Mouse (Mus musculus): ENCODE results near the gene Mybpc3. TPM values are rescaled to one million over a fixed set of nuclear protein-coding genes. Genes with fewer than 3 reads are reported as not detected.
A peak's percentile ranks its signal among the peaks of the same experiment; 100 is the strongest.

The Mybpc3 gene
- 0.30 and 0.44 TPM in 2 replicates for polyA plus RNA-seq (2015; fragmentation: Nextera tagmentation; extraction: Ambion mirVana)

DNA sequence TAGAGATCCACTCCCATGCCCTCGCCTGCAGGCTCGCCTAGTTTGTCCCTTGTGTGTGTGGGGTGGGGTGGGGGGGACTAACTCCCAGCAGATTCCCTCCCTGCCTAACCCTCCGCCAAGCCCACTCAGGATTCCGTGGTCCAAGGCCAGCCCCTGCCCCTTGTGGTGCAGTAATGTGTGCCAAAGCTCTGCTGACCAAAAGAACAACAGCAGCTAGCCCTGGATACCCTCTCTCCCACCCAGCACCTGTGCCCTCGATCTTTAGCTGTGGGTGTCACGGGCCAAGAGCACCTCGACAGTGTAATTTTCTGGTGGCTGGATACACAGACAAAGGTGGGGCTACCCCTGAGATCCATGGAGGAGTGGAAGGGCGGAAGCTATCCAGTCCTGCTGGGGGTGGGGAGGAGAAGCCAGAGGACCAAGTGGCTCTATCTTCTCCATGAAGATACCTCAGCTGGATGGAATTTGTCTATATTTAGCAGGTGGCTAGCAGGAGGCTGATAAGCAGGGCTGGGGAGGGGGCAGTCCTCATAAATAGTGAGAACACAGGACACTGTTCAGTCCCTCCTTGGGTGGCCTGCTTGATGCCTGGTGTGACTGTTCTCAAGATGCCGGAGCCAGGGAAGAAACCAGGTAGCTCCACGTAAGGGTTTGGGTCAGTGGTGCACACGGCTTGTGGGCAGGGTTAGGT, at the start of gene Mybpc3:
TSS of gene Mybpc3 (plus strand) at position 560 of the 691 bp plus-strand sequence.
- Histone ChIP-seq H3K9me3 (ENCODE audit: low read length) (no peaks in the 10 kb centered on the region), H3K4me3 (ENCODE audit: low read length) (no peak within 1 kb of the TSS), H3K27ac (ENCODE audit: low read length) (no peak within 1 kb of the TSS), H3K36me3 (ENCODE audit: insufficient read depth, low read length) (no peaks in the 10 kb centered on the region), H3K9ac (replicated peaks; ENCODE audit: low read length) (no peak within 1 kb of the TSS), H3K27me3 (ENCODE audit: insufficient read depth, low read length) (peaks cover 4% of the 10 kb centered on the region; the same call in 1 of the 2 replicates), H3K4me2 (replicated peaks; ENCODE audit: low read depth, low read length) (no peak within 1 kb of the TSS), H3K4me1 (ENCODE audit: insufficient read depth, low read length) (peaks cover 5% of the 10 kb centered on the region)
- 77% methylated on average over 11 of the region's 11 CpGs for WGBS
- ATAC-seq (ENCODE audit: low FRiP score, low TSS enrichment), result no peak

DNA sequence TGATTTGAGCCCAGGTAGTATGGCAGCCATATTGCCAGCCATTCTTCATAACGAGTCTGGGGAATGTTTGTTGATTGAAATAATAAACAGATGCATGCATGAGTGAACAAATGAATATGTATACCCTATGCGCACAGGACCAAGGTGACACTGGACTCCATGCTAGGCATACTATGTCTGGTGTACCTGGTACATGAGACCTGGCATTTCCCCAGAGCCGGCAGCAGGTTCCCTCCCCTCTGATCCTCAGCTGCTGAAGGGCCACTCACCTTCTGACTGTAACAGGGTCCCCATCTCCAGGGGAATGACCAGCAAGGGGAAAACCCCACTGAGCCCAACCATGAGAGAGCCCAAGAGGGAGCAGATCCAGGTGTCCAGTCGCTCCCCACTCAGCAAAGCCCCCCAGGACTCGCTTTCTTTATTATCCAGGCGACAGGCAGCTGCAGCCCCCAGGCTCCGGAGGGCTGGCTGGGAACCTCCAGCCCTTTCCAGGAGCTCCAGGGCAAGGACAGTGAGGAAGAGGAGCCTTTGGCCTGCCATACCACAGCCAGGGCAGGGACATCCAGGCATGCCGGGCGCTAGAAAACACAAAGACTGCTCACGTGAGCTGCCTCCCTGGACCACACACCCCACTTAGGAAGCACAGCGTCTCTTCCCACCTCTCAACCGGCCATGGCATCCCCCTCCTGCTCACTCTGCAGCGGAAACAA, 49.6 kb upstream of the Mybpc3 start:
- peaks cover 20% of the 10 kb centered on the region for H3K4me1 ChIP-seq (ENCODE audit: insufficient read depth, low read length)
- H3K4me3 ChIP-seq (ENCODE audit: low read length), result peak overlapping the region; percentile 74
- no peaks in the 10 kb centered on the region for H3K9me3 ChIP-seq (ENCODE audit: low read length)
- no peak overlapping the region for H3K27ac ChIP-seq (ENCODE audit: low read length)
- ATAC-seq (ENCODE audit: low FRiP score, low TSS enrichment), result no peak
- peaks cover 28% of the 10 kb centered on the region for H3K36me3 ChIP-seq (ENCODE audit: insufficient read depth, low read length)
- 50% methylated on average over 13 of the region's 13 CpGs for WGBS
- no peaks in the 10 kb centered on the region for H3K27me3 ChIP-seq (ENCODE audit: insufficient read depth, low read length)
- H3K4me2 ChIP-seq (replicated peaks; ENCODE audit: low read depth, low read length), result peak overlapping the region; percentile 92
- H3K9ac ChIP-seq (replicated peaks; ENCODE audit: low read length), result peak overlapping the region; percentile 81

DNA sequence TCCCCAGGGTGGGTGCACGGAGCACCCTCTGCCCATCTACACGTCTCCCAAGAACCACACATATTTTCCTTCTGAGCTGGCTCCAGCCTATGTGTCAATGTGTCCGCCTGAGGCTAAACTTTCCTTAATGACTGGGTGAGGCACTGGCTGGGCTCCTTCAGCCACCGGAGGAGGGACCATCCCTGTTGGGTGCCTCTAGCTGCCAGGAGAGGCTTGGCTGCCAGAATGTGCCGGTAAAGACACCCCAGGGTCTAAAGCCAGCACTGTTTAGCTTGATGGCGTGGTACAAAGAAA, 49.1 kb upstream of the Mybpc3 start:
- Histone ChIP-seq H3K4me1 (ENCODE audit: insufficient read depth, low read length) (peaks cover 20% of the 10 kb centered on the region), H3K4me3 (ENCODE audit: low read length) (peak overlapping the region; percentile 74), H3K9ac (replicated peaks; ENCODE audit: low read length) (peak overlapping the region; percentile 81), H3K9me3 (ENCODE audit: low read length) (no peaks in the 10 kb centered on the region), H3K4me2 (replicated peaks; ENCODE audit: low read depth, low read length) (peak overlapping the region; percentile 92), H3K36me3 (ENCODE audit: insufficient read depth, low read length) (peaks cover 23% of the 10 kb centered on the region), H3K27ac (ENCODE audit: low read length) (no peak overlapping the region), H3K27me3 (ENCODE audit: insufficient read depth, low read length) (no peaks in the 10 kb centered on the region)
- WGBS, result 48% methylated on average over 6 of the region's 6 CpGs
- no peak for ATAC-seq (ENCODE audit: low FRiP score, low TSS enrichment)

DNA sequence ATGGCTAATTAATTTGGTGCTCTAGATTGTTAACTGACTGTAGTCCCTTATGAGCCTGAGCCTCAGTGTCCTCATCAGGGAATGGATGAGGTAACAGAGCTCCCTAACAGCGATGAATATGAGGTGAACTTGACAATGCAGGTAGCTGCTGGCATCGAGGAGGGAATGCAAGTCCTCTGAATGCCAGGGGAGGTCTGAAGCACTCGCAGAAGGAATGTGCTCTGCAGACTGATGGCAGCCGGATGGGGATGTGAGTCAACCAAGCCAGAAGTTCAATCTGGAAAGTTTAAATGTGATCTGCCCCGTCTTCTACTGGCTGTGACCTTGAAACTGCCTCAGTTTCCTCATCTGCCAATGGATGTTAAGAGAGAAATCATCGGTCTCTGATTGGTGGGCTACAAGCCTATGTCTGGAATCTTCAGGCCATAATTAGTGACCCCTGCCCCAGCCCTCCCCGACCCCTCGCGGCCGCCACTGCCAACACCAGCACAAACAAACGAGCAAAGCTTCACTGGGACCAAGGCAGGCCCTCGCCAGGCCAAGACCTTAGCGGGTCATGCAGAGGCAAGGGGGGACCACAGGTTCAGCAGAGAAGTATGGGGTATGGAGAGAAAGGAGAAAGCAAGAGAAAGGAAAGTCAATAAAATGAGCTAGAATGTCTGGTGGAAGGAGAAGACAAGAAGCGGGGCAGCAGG, 48.5 kb upstream of the Mybpc3 start:
- Histone ChIP-seq H3K27me3 (ENCODE audit: insufficient read depth, low read length) (no peaks in the 10 kb centered on the region), H3K9me3 (ENCODE audit: low read length) (no peaks in the 10 kb centered on the region), H3K27ac (ENCODE audit: low read length) (peak overlapping the region; percentile 78), H3K9ac (replicated peaks; ENCODE audit: low read length) (peak overlapping the region; percentile 81), H3K36me3 (ENCODE audit: insufficient read depth, low read length) (0 out of 2 replicates have a peak, but pooled peaks cover 17% of the 10 kb centered on the region), H3K4me1 (ENCODE audit: insufficient read depth, low read length) (peaks cover 20% of the 10 kb centered on the region), H3K4me2 (replicated peaks; ENCODE audit: low read depth, low read length) (peak overlapping the region; percentile 92), H3K4me3 (ENCODE audit: low read length) (peak overlapping the region; percentile 74)
- 5% methylated on average over 14 of the region's 14 CpGs for WGBS
- ATAC-seq (ENCODE audit: low FRiP score, low TSS enrichment), result peak; percentile 4

DNA sequence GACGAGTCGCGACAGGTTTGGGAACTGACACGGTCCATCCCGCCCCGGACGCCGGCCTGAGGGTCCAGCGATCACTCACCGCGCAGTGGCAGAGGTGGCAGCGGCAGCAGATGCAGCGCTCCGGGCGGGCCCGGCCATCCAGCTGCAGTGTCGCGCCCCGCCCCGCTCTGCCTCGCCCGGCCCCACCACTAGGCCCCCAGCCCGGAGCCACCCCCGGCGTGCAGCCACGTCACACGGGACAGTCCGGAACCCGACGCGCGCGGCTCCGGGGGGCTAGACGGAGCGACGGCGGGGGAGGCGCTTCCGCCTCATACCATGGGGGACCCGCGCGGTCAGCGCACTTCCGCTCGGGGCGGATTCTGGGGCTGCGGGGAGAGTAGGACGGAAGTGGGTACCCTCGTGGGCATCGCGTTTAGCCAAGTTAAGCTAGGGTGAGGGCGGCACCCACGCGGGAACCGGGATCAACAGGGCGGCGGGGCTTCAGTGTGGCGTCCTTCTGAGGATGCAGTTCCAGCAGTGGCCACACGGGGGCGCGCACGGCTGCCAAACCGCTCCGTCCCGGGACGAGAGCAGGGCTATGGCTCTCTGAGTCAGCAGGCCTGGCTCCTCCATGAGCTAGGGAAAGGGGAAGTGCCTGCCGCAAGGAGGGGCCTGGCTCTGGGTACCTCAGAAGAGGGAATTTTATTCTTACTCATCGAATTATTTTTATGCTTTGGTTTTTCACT, 47.7 kb upstream of the Mybpc3 start, which contains the start of gene Slc39a13:
TSS of gene Slc39a13 (minus strand) at position 342 of the 725 bp plus-strand sequence.
- WGBS, result under 1% methylated on average over 66 of the region's 69 CpGs
- peak within 1 kb of the TSS; percentile 81 for H3K9ac ChIP-seq (replicated peaks; ENCODE audit: low read length)
- H3K4me2 ChIP-seq (replicated peaks; ENCODE audit: low read depth, low read length), result peak within 1 kb of the TSS; percentile 92
- H3K27me3 ChIP-seq (ENCODE audit: insufficient read depth, low read length), result no peaks in the 10 kb centered on the region
- peak within 1 kb of the TSS; percentile 74 for H3K4me3 ChIP-seq (ENCODE audit: low read length)
- no peaks in the 10 kb centered on the region for H3K9me3 ChIP-seq (ENCODE audit: low read length)
- 0 out of 2 replicates have a peak, but pooled peaks cover 11% of the 10 kb centered on the region for H3K36me3 ChIP-seq (ENCODE audit: insufficient read depth, low read length)
- peaks cover 20% of the 10 kb centered on the region for H3K4me1 ChIP-seq (ENCODE audit: insufficient read depth, low read length)
- ATAC-seq (ENCODE audit: low FRiP score, low TSS enrichment), result peak; percentile 98
- peak within 1 kb of the TSS; percentile 78 for H3K27ac ChIP-seq (ENCODE audit: low read length)

DNA sequence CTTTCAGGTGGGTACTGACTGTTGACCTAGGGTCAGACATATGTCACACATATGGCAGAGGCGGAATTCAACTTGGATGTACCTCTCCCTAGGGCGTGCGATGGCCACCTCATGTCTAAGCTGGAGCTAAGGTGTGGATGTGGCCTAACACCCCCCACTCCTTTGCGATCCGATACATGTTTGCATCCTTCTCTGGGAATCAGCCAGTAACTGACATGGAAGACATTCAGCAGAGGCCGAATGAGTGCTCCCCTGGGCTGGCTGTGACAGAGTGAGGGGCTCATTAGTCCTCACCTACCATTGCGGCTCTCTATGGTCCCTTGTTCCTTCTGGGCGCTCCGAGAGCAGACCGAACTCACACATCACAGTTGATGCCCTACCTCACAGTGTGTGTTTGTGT, 46.9 kb upstream of the Mybpc3 start:
- H3K4me3 ChIP-seq (ENCODE audit: low read length), result peak overlapping the region; percentile 74
- no peak for ATAC-seq (ENCODE audit: low FRiP score, low TSS enrichment)
- H3K27ac ChIP-seq (ENCODE audit: low read length), result peak overlapping the region; percentile 78
- H3K9ac ChIP-seq (replicated peaks; ENCODE audit: low read length), result peak overlapping the region; percentile 81
- peaks cover 20% of the 10 kb centered on the region for H3K4me1 ChIP-seq (ENCODE audit: insufficient read depth, low read length)
- H3K9me3 ChIP-seq (ENCODE audit: low read length), result no peaks in the 10 kb centered on the region
- H3K36me3 ChIP-seq (ENCODE audit: insufficient read depth, low read length), result 0 out of 2 replicates have a peak, but pooled peaks cover 11% of the 10 kb centered on the region
- H3K27me3 ChIP-seq (ENCODE audit: insufficient read depth, low read length), result no peaks in the 10 kb centered on the region
- peak overlapping the region; percentile 92 for H3K4me2 ChIP-seq (replicated peaks; ENCODE audit: low read depth, low read length)
- WGBS, result 87% methylated on average over 10 of the region's 10 CpGs

DNA sequence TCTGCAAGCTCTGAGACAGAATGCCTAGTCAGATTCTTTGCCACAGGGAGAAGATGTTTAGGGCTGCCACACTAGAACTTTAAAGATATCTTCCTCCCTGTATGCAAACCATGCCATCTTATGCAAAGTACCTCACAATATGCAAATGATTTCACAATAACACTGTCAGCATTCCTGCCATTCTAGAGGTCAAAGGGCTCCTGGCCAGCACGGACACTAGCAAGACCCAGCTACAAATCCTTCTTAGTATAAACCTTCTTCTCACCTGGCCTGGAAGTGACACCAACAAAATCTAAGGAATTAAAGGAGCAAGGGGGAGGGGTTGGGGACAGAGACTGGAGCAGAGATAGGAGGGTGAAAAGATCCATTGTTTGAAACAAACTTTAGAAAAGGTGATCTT, 45.9 kb upstream of the Mybpc3 start:
- no peaks in the 10 kb centered on the region for H3K27me3 ChIP-seq (ENCODE audit: insufficient read depth, low read length)

DNA sequence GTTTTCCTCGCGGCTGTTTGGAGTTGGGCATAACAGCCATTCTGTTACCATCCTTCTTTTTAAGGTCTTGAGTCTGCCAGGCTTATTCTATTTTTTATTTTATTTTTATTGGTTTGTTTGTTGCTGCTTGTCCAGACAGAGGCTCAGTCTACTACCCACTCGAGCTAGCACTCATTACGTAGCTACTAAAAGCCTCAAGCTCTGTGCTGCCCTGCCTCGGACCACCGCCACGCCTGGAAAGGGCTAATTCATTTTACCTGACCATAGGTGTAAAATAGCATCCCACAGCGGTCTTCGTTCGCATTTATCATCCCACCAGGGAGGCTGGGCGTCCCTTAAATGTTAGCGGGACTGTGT, 40.0 kb upstream of the Mybpc3 start:
- no peaks in the 10 kb centered on the region for H3K9me3 ChIP-seq (ENCODE audit: low read length)
- ATAC-seq (ENCODE audit: low FRiP score, low TSS enrichment), result no peak
- peak overlapping the region; percentile 86 for H3K4me2 ChIP-seq (replicated peaks; ENCODE audit: low read depth, low read length)
- H3K4me3 ChIP-seq (ENCODE audit: low read length), result peak overlapping the region; percentile 55
- no peaks in the 10 kb centered on the region for H3K36me3 ChIP-seq (ENCODE audit: insufficient read depth, low read length)
- H3K27ac ChIP-seq (ENCODE audit: low read length), result no peak overlapping the region
- peaks cover 4% of the 10 kb centered on the region; the same call in 1 of the 2 replicates for H3K4me1 ChIP-seq (ENCODE audit: insufficient read depth, low read length)
- 17% methylated on average over 12 of the region's 12 CpGs for WGBS
- H3K27me3 ChIP-seq (ENCODE audit: insufficient read depth, low read length), result no peaks in the 10 kb centered on the region
- H3K9ac ChIP-seq (replicated peaks; ENCODE audit: low read length), result peak overlapping the region; percentile 71; the same call in 1 of the 2 replicates

More for the DNA sequence above, 45.9 kb upstream of the Mybpc3 start:
- 14% methylated on average over 1 of the region's 1 CpGs for WGBS
- ATAC-seq (ENCODE audit: low FRiP score, low TSS enrichment), result no peak
- H3K36me3 ChIP-seq (ENCODE audit: insufficient read depth, low read length), result 0 out of 2 replicates have a peak, but pooled peaks cover 1% of the 10 kb centered on the region
- no peak overlapping the region for H3K4me3 ChIP-seq (ENCODE audit: low read length)
- peaks cover 20% of the 10 kb centered on the region for H3K4me1 ChIP-seq (ENCODE audit: insufficient read depth, low read length)
- H3K9ac ChIP-seq (replicated peaks; ENCODE audit: low read length), result no peak overlapping the region
- no peak overlapping the region for H3K27ac ChIP-seq (ENCODE audit: low read length)
- H3K9me3 ChIP-seq (ENCODE audit: low read length), result no peaks in the 10 kb centered on the region
- H3K4me2 ChIP-seq (replicated peaks; ENCODE audit: low read depth, low read length), result no peak overlapping the region

DNA sequence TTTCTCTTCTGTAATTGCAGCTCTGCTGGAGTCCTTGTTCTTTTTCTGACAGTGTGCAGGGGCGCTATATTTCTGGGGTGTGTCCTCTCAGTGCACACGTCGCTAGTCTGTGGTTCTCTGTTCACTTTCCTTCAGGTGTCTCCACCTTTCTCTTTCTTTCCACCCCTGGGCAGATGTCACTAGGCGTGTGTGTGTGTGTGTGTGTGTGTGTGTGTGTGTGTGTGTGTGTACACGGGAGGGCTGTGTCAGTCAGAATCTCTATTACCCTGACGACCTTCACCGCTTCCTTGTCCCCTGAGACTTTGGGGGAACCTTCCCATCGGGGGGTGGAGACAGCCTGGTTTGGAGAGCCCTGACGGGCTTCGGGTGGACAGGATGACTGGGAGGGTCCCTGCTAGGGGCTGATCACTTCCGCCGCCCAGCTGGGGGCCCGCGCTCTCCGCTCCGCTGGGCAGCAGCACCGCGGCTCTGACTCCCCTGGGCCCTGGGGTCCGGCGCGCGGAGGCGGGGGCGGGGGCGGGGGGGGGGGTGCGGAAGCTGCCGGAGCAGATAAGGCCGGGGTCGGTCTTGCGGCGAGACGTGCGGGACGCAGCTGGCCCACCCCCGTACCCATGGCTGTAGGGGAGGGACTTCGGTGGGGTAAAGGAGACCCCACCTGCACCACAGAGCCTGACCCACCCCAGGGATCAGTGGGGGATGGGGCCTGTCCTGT, 39.5 kb upstream of the Mybpc3 start:
- peaks cover 4% of the 10 kb centered on the region; the same call in 1 of the 2 replicates for H3K4me1 ChIP-seq (ENCODE audit: insufficient read depth, low read length)
- H3K9ac ChIP-seq (replicated peaks; ENCODE audit: low read length), result peak overlapping the region; percentile 71
- H3K4me3 ChIP-seq (ENCODE audit: low read length), result peak overlapping the region; percentile 55
- H3K4me2 ChIP-seq (replicated peaks; ENCODE audit: low read depth, low read length), result peak overlapping the region; percentile 86
- peak; percentile 90 for ATAC-seq (ENCODE audit: low FRiP score, low TSS enrichment)
- H3K9me3 ChIP-seq (ENCODE audit: low read length), result no peaks in the 10 kb centered on the region
- H3K27ac ChIP-seq (ENCODE audit: low read length), result no peak overlapping the region
- WGBS, result under 1% methylated on average over 34 of the region's 36 CpGs
- no peaks in the 10 kb centered on the region for H3K36me3 ChIP-seq (ENCODE audit: insufficient read depth, low read length)
- H3K27me3 ChIP-seq (ENCODE audit: insufficient read depth, low read length), result no peaks in the 10 kb centered on the region
